Mouse (Mus musculus) right cerebral cortex, adult 2 months (tissue): Measurements from ENCODE around the gene Ccnb3.
"Not testable (repeated sequence)": the region's sequence is repeated elsewhere in the genome, so short reads cannot be mapped to it uniquely, and the experiment has no call there.

Source experiments
- DNase-seq, 2 experiments: peaks; one replicate each; pipeline ENCODE4 v3.0.0; 2021 to 2022; ENCODE audit warnings: low spot score in 2 of 2

The Ccnb3 gene

DNA sequence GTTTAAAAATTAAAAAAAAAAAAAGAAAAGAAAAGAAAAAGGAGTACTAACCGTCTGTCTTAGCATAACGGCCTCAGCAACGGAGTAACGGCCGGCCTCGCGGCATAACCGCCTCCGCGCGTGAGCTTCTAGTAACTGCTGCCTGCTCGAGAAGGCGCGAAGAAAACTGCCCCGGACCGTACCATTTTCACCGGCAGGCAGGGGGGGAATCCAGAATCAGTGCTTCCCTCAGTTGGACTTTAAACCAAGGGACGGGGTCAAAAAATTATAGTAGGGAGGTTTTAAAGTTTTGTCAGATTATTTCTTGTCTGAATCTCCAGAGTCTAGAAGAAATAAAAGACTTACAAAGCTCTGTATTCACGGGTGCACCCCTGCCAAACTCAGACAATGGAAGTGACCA is at the start of gene Ccnb3:
Gene Ccnb3 (minus strand): TSS at position 101 of the 400 bp plus-strand sequence.
- DNase-seq, result no peak

DNA sequence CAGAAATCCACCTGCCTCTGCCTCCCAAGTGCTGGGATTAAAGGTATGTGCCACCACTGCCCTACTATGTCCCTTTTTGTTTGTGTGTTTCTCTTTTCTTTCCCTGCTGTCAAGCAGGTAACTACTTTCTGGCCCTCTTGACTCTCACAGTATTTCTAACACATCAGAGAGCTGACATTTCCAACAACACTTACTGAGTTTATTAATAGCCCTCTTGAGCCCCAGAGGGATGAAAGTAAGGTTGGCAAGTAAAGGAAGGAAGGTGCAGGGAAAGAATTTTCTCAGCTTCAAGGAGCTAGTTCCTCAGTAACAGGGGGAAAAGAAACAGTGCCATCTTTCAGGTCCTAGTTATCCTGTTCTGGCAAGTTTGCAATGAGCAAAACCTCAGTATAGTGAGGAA is 48.9 kb upstream of the Ccnb3 start:
- no peak for DNase-seq

DNA sequence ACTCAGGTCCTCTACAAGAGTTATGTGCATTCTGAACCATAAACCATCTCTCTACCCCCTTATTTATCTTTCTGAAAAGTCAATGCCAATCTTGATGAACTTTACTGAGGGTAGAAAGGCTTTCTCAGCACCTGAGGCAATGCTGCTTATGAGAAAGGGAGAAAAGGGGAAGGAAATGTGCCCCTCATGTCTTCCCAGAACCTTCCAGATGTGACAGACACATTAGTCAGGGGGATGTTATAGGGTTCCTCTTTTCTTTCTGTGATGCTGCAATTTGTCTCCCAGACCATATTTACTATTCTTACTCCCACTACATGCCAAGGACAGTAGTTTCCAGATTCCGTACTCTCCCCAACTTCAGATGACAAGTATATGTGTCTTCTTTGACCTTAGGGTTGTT is 44.5 kb upstream of the Ccnb3 start:
- DNase-seq, result no peak

DNA sequence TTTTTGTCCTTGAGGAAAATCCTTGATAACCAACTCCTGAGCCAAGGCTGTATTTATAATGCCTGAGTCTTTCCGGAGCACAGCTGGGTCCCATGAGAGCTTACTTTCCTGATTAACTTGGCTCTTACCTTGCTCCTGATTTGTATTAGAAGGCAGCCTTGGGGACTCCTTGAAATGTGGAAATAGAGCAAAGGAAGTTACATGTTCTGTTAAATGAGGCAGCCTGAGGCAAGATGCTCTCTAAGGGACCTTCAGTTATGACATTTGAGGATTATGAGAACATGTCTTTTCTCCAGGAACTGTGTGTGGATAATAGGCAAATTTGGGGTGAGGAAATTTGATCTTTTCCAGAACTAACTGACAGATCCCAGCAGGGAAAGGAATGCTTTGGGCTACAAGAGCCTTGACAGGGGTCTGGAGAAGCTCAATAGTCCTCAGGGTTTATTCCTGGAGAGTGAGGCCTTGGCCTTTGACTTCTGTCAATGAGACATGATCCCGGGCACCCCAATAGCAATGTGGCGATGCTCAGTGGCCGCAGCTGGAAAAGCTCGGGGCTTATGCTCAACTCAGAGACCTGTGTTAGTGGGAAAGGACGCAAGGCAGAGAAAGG is 38.5 kb upstream of the Ccnb3 start:
- DNase-seq, result no peak

DNA sequence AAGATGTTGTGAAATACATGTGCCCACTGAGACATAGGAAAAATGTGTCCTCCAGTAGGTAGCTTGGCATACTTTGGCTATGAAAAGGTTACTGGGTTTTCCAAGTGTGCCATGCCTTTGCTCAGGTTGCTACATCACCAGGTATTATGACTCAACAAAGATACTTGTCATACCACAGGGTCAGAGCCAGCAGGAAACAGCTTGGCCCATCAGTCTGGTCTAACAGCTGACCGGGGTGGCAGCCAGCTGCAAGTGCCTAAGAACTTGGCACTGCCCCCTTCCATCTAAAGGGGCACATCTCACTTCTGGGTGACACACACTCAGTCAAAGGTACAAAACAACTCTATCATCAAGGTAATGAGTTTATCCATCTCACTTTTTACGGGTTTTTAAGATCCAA is 26.6 kb upstream of the Ccnb3 start:
- DNase-seq, result no peak

DNA sequence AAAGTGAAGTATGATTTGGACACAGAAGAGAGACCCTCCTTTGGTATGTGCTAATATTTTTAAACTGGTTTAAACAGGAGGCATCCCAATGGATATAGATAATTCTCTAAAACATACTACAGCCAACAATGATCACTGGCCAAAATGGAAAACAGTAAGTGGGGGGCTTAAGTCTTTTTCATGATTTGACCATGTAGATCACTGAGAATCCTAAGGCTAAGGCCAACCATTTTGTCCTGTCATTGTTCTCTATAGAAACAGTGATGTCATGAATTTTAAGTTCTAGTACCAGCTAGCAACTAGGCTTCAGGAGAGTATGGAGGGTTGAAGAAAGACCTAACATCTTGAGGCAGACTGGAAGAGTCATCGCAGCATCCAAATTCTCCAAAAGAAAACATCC is 25.8 kb upstream of the Ccnb3 start, which contains the start of gene Akap4:
Gene Akap4 (plus strand): TSS at position 301 of the 400 bp plus-strand sequence.
- no peak for DNase-seq

DNA sequence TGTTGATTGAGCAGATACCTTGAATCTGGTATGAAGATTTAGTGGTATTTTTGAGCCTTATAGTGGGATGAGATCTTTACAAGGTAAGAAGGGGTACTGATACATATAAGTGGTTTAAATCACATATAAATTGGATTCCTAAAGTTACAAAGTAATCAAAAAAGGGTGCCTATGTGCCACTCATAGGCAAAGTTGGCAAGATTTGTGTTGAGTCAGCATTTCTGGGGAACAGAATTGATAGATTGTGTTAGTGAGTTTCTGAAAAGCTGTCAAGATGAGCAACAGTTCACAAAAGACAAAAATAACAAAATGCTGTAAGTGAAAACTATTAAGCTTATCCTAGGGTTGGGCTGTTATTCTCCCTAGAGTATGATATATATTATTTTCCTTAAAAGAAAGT is 22.7 kb upstream of the Ccnb3 start:
- no peak for DNase-seq

DNA sequence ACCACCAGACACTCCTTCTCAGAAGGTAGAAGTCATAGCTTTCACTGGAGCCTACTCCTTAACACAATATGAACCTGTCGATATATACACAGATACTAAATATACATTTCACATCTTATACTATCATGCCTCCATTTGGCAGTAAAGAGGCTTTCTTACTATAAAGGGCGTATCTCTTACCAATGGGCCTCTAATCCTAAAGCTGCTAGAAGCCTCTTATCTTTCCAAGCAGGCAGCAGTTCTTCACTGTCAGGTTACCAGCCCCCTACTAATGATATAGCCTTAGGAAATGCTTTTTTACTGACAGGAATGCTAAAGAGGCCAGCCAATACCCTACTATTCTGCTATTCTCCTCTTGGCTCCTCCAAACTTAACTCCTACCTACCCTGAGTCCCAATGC is 16.2 kb upstream of the Ccnb3 start:
- no peak for DNase-seq

DNA sequence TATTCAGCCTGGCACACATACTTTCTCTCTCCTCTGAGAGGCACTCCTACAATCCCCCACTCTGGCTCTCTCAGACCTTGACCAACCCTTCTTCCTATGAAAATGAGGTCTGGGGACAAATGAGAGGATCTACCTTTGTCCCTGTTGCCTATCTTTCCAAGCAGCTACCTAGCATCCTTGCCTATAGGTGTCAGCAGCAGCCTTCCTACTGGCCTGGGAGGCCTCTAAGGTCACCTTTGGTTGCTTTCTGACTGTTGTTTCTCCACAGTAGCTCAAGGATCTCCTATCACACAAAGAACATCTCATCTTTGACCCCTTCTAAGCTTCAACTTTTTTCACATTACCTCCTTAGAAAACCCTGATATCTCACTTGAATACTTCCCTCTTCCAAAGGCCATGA is 15.6 kb upstream of the Ccnb3 start:
- no peak for DNase-seq

DNA sequence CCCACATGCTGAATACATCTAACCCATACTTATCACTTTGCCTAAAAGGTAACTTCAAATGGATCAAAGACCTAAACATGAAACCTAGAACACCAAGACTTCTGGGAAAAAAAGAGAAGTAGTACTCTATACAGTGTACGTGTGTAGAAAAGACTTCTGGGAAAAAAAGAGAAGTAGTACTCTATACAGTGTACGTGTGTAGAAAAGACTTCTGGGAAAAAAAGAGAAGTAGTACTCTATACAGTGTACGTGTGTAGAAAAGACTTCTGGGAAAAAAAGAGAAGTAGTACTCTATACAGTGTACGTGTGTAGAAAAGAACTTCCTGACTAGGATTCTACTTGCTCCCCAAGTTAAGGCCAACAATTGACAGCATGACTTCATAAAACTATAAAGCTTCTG is 57.5 kb downstream of the Ccnb3 start:
- not testable (repeated sequence) for DNase-seq

DNA sequence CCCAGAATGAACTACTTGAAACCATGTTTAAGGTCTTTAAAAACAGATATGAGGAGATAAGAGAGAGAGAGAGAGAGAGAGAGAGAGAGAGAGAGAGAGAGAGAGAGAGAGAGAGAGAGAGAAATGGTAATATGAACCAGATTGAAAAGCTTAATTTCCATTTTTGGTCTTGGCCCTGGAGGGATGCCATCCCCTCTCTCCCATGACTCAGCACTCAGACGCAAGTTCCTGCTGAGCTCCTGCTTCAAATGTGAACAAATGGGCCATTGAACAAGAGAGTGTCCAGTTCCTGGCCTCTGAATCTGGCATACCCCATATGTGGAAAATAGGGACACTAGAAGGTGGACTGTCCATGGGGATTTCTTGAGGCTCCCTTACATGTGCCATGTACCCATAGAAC is 69.5 kb downstream of the Ccnb3 start:
- no peak for DNase-seq

DNA sequence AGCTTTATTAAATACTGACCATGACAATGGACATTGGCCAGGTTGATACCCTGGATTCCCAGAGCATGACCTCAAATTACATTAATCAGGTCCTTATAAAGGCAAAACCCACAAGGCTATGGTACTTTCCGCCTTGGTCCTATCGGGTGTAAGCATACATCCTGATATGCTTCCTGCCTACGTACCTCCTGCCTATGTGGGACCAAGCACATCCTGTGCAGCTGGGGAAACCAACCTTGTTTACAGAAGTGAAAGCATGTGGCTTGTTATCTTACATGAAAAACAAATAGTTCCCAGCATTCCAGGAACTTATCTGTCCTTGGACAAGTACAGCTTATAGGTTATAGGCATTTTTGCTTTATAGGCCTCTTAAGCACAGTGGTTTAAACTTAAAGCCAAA is 72.8 kb downstream of the Ccnb3 start:
- no peak for DNase-seq
